Mouse (Mus musculus) neural tube, embryonic 15.5 days (tissue): ENCODE data around the gene Mast2. TPM values are rescaled to one million over a fixed set of nuclear protein-coding genes. Genes with fewer than 3 reads are reported as not detected.
A peak's percentile ranks its signal among the peaks of the same experiment; 100 is the strongest.

Experiments
- ATAC-seq: fragments of 200-750 bp; cut with Nextera tagmentation; 2 replicates; pipeline ENCODE4 v1.8.0; 2017; ENCODE audit warnings: mild to moderate bottlenecking, moderate TSS enrichment, moderate library complexity; ENCODE audit not compliant: low FRiP score
- H3K27ac ChIP-seq: fragments of 300-500 bp; sonication (generic); replicated peaks from 2 replicates; pipeline ENCODE4 v1.5.1; 2015; ENCODE audit warnings: mild to moderate bottlenecking, inconsistent platforms
- H3K27me3 ChIP-seq: fragments of 300-500 bp; sonication (generic); replicated peaks from 2 replicates; pipeline ENCODE4 v1.6.1; 2015; ENCODE audit warnings: inconsistent platforms
- H3K36me3 ChIP-seq: fragments of 300-500 bp; sonication (generic); 2 replicates; pipeline ENCODE4 v1.6.1; 2015; ENCODE audit warnings: inconsistent platforms
- H3K4me1 ChIP-seq: fragments of 300-500 bp; sonication (generic); 2 replicates; pipeline ENCODE4 v1.6.1; 2015; ENCODE audit warnings: inconsistent platforms
- H3K4me2 ChIP-seq: fragments of 300-500 bp; sonication (generic); 2 replicates; pipeline ENCODE4 v1.6.1; 2015; ENCODE audit warnings: inconsistent platforms, mild to moderate bottlenecking, moderate library complexity
- H3K4me3 ChIP-seq: fragments of 300-500 bp; sonication (generic); replicated peaks from 2 replicates; pipeline ENCODE4 v1.5.1; 2015; ENCODE audit warnings: mild to moderate bottlenecking, inconsistent platforms
- H3K9ac ChIP-seq: fragments of 300-500 bp; sonication (generic); replicated peaks from 2 replicates; pipeline ENCODE4 v1.6.1; 2015; ENCODE audit warnings: mild to moderate bottlenecking, inconsistent platforms
- H3K9me3 ChIP-seq: fragments of 300-500 bp; sonication (generic); replicated peaks from 2 replicates; pipeline ENCODE4 v1.6.1; 2016; ENCODE audit warnings: inconsistent platforms
- WGBS: fragments of 180-500 bp; shearing (Covaris S2); methylation state at CpG from one replicate; pipeline ENCODE4 v1.1.7; 2015; ENCODE audit warnings: mixed read lengths; 5-methylcytosine and 5-hydroxymethylcytosine counted together
- polyA plus RNA-seq: library from polyadenylated mRNA; unstranded; fragments of >200 nt; fragmentation: Nextera tagmentation; extraction: Ambion mirVana; gene quantifications from 2 replicates; pipeline ENCODE4 v1.2.1, GENCODE M21; 2015

Gene Mast2
- polyA plus RNA-seq, 1 experiment from 2014 or later = 34.1 TPM

- ATAC-seq = peak; percentile 65
- Histone ChIP-seq H3K4me2 (peak overlapping the region; percentile 69), H3K9ac (peak overlapping the region; percentile 88), H3K9me3 (no peaks in the 10 kb centered on the region), H3K27ac (peak overlapping the region; percentile 96), H3K4me1 (peaks cover 25% of the 10 kb centered on the region), H3K4me3 (peak overlapping the region; percentile 84), H3K36me3 (no peaks in the 10 kb centered on the region), H3K27me3 (no peaks in the 10 kb centered on the region)
- under 1% methylated on average over 63 of the region's 74 CpGs for WGBS
Measured at GRCm38 (mm10) chr4:116463231-116464125, 505 bp downstream of the Mast2 start.

DNA sequence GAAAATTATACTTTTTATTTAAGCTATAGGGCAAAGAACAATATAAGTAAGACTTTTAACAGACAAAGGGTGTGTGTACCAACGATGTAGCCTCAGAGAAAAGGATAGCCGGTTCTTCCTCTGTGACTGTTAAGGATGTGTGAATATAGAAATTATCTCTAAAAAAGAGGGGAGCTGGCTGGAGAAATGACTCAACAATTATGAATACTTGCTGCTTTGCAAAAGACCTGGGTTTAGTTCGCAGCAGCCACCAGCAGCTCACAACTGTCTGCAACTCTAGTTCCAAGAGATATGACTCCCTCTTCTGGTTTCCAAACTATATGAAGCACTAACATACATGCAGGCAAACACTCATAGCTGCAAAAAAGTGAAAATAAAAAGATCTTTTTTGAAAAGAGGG, 2.0 kb downstream of the Mast2 start:
- H3K4me3 ChIP-seq = no peak overlapping the region
- H3K9ac ChIP-seq = no peak overlapping the region
- H3K27me3 ChIP-seq = no peaks in the 10 kb centered on the region
- H3K4me2 ChIP-seq = peak overlapping the region; percentile 69
- no peak overlapping the region for H3K27ac ChIP-seq
- ATAC-seq = no peak
- no peaks in the 10 kb centered on the region for H3K36me3 ChIP-seq
- peaks cover 25% of the 10 kb centered on the region for H3K4me1 ChIP-seq
- WGBS = 95% methylated on average over 3 of the region's 3 CpGs
- H3K9me3 ChIP-seq = no peaks in the 10 kb centered on the region

DNA sequence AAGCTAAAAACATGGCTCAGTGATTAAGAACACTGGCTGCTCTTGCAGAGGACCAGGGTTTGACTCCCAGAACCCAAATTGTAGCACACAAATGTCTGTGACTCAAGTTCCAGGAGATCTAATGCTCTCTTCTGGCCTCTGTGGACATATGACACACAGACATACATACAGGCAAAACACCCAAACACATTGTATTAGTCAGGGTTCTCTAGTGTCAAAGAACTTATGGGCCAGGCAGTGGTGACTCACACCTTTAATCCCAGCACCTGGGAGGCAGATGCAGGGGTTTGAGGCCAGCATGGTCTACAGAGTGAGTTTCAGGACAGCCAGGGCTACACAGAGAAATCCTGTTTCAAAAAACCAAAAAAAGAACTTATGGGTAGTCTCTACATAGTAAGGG, 12.4 kb downstream of the Mast2 start:
- Histone ChIP-seq H3K9ac (no peak overlapping the region), H3K4me3 (no peak overlapping the region), H3K4me1 (no peaks in the 10 kb centered on the region), H3K36me3 (no peaks in the 10 kb centered on the region), H3K27ac (no peak overlapping the region), H3K27me3 (no peaks in the 10 kb centered on the region), H3K9me3 (no peaks in the 10 kb centered on the region), H3K4me2 (no peak overlapping the region)
- ATAC-seq = no peak

GRCm38 (mm10) chr4:116449951-116450350, 14.0 kb downstream of the Mast2 start:
- Histone ChIP-seq H3K36me3 (no peaks in the 10 kb centered on the region), H3K4me1 (no peaks in the 10 kb centered on the region), H3K4me3 (no peak overlapping the region), H3K27me3 (no peaks in the 10 kb centered on the region), H3K27ac (no peak overlapping the region), H3K4me2 (no peak overlapping the region), H3K9me3 (no peaks in the 10 kb centered on the region), H3K9ac (no peak overlapping the region)
- no peak for ATAC-seq

GRCm38 (mm10) chr4:116448673-116449072, 15.3 kb downstream of the Mast2 start:
- Histone ChIP-seq H3K27ac (no peak overlapping the region), H3K27me3 (no peaks in the 10 kb centered on the region), H3K4me3 (no peak overlapping the region), H3K36me3 (no peaks in the 10 kb centered on the region), H3K9ac (no peak overlapping the region), H3K4me2 (no peak overlapping the region), H3K9me3 (no peaks in the 10 kb centered on the region), H3K4me1 (no peaks in the 10 kb centered on the region)
- WGBS = 54% methylated on average over 8 of the region's 8 CpGs
- ATAC-seq = no peak

- H3K36me3 ChIP-seq = no peaks in the 10 kb centered on the region; the same call in 1 of the 2 replicates
- no peak for ATAC-seq
- no peak overlapping the region for H3K9ac ChIP-seq
- no peaks in the 10 kb centered on the region for H3K9me3 ChIP-seq
- WGBS = 98% methylated on average over 1 of the region's 1 CpGs
- no peak overlapping the region for H3K27ac ChIP-seq
- peaks cover 3% of the 10 kb centered on the region; the same call in 1 of the 2 replicates for H3K4me1 ChIP-seq
- no peak overlapping the region for H3K4me3 ChIP-seq
- H3K4me2 ChIP-seq = no peak overlapping the region
- no peaks in the 10 kb centered on the region for H3K27me3 ChIP-seq
Measured at GRCm38 (mm10) chr4:116439383-116439782, 24.6 kb downstream of the Mast2 start.

GRCm38 (mm10) chr4:116438561-116438960, 25.4 kb downstream of the Mast2 start:
- H3K27me3 ChIP-seq = no peaks in the 10 kb centered on the region
- no peak overlapping the region for H3K9ac ChIP-seq
- no peak overlapping the region for H3K27ac ChIP-seq
- peaks cover 2% of the 10 kb centered on the region; the same call in 1 of the 2 replicates for H3K4me1 ChIP-seq
- H3K9me3 ChIP-seq = no peaks in the 10 kb centered on the region
- no peak overlapping the region for H3K4me2 ChIP-seq
- H3K36me3 ChIP-seq = no peaks in the 10 kb centered on the region; the same call in 1 of the 2 replicates
- no peak overlapping the region for H3K4me3 ChIP-seq
- no peak for ATAC-seq

DNA sequence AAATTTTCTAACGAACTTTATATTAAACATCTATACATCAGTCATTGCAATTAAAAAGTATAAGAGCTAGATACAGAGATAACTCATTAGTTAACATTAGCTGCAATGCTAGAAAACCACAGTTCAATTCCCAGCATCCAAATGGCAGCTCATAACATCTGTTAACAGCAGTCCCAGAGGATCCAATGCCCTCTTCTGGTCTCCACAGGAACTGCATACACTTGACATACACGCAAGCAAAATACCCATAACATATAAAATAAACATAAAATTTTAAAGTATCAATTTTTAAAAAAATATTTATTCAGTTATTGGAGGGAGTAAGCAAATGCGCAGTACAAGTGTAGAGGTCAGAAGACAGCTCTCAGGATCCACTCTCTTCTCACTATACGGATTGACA, 28.4 kb downstream of the Mast2 start:
- 94% methylated on average over 4 of the region's 4 CpGs for WGBS
- H3K27ac ChIP-seq = no peak overlapping the region

DNA sequence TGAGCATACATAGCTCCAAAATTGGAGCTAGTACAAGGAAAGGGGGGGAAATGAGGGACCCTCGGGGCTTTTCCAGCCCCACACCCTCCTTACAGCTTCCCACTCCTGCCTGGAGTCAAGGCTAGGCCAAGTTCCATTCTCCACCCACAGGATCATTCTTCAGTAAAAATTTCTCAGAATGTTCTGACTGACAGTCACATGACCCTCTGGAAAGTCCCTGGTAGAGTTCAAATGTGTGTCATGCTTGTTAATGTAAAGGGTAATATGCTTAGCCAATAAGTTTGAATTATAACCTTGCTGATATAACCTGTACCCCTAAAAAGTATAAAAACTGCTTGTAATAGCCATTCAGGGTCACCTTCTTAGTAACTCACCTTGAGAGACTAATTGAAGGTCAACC, 41.8 kb downstream of the Mast2 start:
- Histone ChIP-seq H3K36me3 (0 out of 2 replicates have a peak, but pooled peaks cover 11% of the 10 kb centered on the region), H3K4me1 (no peaks in the 10 kb centered on the region), H3K27ac (no peak overlapping the region), H3K9ac (no peak overlapping the region), H3K9me3 (no peaks in the 10 kb centered on the region), H3K4me3 (no peak overlapping the region), H3K4me2 (no peak overlapping the region), H3K27me3 (no peaks in the 10 kb centered on the region)
- ATAC-seq = no peak
- 96% methylated on average over 1 of the region's 1 CpGs for WGBS

More for the DNA sequence above, 28.4 kb downstream of the Mast2 start:
- H3K4me1 ChIP-seq = no peaks in the 10 kb centered on the region
- peaks cover 4% of the 10 kb centered on the region; the same call in 1 of the 2 replicates for H3K36me3 ChIP-seq
- ATAC-seq = no peak
- H3K9me3 ChIP-seq = no peaks in the 10 kb centered on the region
- no peak overlapping the region for H3K4me2 ChIP-seq
- no peak overlapping the region for H3K4me3 ChIP-seq
- H3K9ac ChIP-seq = no peak overlapping the region
- H3K27me3 ChIP-seq = no peaks in the 10 kb centered on the region

- Histone ChIP-seq H3K27ac (no peak overlapping the region), H3K9ac (no peak overlapping the region), H3K27me3 (no peaks in the 10 kb centered on the region), H3K4me2 (no peak overlapping the region), H3K36me3 (0 out of 2 replicates have a peak, but pooled peaks cover 11% of the 10 kb centered on the region), H3K4me3 (no peak overlapping the region), H3K4me1 (no peaks in the 10 kb centered on the region), H3K9me3 (no peaks in the 10 kb centered on the region)
- ATAC-seq = no peak
- WGBS = 98% methylated on average over 3 of the region's 3 CpGs
Measured at GRCm38 (mm10) chr4:116421170-116421569, 42.8 kb downstream of the Mast2 start.

DNA sequence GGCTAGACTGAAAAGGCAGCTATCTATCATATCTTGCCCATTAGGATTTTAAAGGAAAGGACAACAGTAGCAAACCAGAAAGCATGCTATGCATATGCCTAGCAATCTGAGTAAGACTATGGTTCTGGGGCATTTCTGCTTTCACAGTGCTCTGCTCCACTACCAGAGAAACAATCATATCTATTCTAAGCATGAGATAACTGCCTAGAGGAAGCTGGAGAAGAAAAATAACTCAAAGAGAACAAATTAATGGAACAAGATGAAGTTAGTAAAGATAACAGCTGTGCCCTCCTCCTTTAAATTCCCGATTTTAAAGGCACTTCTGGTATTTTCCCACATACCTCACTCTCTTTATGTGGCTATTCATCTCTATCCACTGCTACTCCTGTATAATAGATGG, 51.0 kb downstream of the Mast2 start:
- Histone ChIP-seq H3K4me1 (no peaks in the 10 kb centered on the region), H3K9me3 (no peaks in the 10 kb centered on the region), H3K4me3 (no peak overlapping the region), H3K27me3 (no peaks in the 10 kb centered on the region), H3K4me2 (no peak overlapping the region), H3K27ac (no peak overlapping the region), H3K9ac (no peak overlapping the region), H3K36me3 (no peaks in the 10 kb centered on the region)
- WGBS = 58% methylated on average over 1 of the region's 1 CpGs
- no peak for ATAC-seq

GRCm38 (mm10) chr4:116411401-116411800, 52.6 kb downstream of the Mast2 start:
- Histone ChIP-seq H3K4me2 (no peak overlapping the region), H3K27ac (no peak overlapping the region), H3K9me3 (no peaks in the 10 kb centered on the region), H3K36me3 (no peaks in the 10 kb centered on the region), H3K27me3 (no peaks in the 10 kb centered on the region), H3K9ac (no peak overlapping the region), H3K4me3 (no peak overlapping the region), H3K4me1 (peaks cover 4% of the 10 kb centered on the region; the same call in 1 of the 2 replicates)
- ATAC-seq = no peak
